Mouse (Mus musculus): ENCODE data around the gene Adck2. TPM values are rescaled to one million over a fixed set of nuclear protein-coding genes. Genes with fewer than 3 reads are reported as not detected.

Gene Adck2
- polyA plus RNA-seq, 1 experiment from 2014 or later: 37.5 TPM

DNA sequence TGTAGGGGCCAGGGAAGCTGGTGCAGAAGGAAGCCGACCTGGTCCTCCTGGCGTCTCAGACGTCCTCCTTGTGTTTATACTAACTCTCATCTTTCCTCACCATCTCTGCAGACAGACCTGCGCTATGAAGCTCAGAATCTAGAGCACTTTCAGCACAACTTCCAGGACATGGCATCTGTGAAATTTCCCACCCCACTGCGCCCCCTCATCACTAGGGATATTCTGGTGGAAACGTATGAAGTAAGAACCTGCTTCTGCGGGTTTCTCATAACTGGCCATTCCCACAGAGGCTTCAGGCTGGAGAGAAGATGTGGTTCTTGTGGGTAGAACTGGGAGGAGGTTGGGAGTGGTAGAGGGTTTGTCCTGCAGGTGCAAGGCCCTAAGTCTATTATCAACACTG, 5.9 kb downstream of the Adck2 start:
- Histone ChIP-seq H3K9me3 (ENCODE audit: control insufficient read depth, low read length) (no peaks in the 10 kb centered on the region), H3K27ac (no peak overlapping the region), H3K36me3 (replicated peaks; ENCODE audit: control insufficient read depth, insufficient read depth) (peaks cover 62% of the 10 kb centered on the region), H3K27me3 (ENCODE audit: control insufficient read depth, insufficient read depth, low read length) (no peaks in the 10 kb centered on the region), H3K9ac (no peak overlapping the region), H3K4me2 (replicated peaks) (no peak overlapping the region), H3K4me3 (replicated peaks; ENCODE audit: low read length) (no peak overlapping the region), H3K4me1 (replicated peaks; ENCODE audit: control insufficient read depth, insufficient read depth, low read length) (peaks cover 7% of the 10 kb centered on the region)
- DNase-seq (ENCODE audit: low spot score): no peak
- WGBS: 92% methylated on average over 7 of the region's 7 CpGs
- ATAC-seq (ENCODE audit: low FRiP score): no peak

DNA sequence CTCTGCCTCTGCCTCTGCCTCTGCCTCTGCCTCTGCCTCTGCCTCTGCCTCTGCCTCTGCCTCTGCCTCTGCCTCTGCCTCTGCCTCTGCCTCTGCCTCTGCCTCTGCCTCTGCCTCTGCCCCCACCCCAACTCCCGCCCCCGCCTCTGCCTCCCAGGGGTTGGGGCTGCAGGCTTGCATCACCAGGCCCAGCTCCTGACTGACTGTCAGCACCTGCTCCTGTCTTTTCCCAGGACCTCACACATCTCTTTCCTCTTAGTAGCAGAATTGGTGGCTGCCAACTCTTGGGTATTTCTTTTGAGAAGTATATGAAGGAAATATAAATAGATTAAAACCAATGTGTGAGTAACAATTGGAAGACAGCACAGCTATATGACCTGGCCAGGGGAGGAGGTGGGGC, 6.9 kb downstream of the Adck2 start:
- Histone ChIP-seq H3K9me3 (ENCODE audit: control insufficient read depth, low read length) (no peaks in the 10 kb centered on the region), H3K27me3 (ENCODE audit: control insufficient read depth, insufficient read depth, low read length) (no peaks in the 10 kb centered on the region), H3K9ac (no peak overlapping the region), H3K27ac (no peak overlapping the region), H3K4me3 (replicated peaks; ENCODE audit: low read length) (no peak overlapping the region), H3K4me2 (replicated peaks) (no peak overlapping the region), H3K36me3 (replicated peaks; ENCODE audit: control insufficient read depth, insufficient read depth) (peaks cover 71% of the 10 kb centered on the region), H3K4me1 (replicated peaks; ENCODE audit: control insufficient read depth, insufficient read depth, low read length) (no peaks in the 10 kb centered on the region)
- WGBS: 85% methylated on average over 2 of the region's 2 CpGs
- DNase-seq (ENCODE audit: low spot score): no peak
- ATAC-seq (ENCODE audit: low FRiP score): no peak

- ATAC-seq (ENCODE audit: low FRiP score) (no peak), DNase-seq (ENCODE audit: low spot score) (no peak)
- no peaks in the 10 kb centered on the region for H3K9me3 ChIP-seq (ENCODE audit: control insufficient read depth, low read length)
- 81% methylated on average over 7 of the region's 7 CpGs for WGBS
- H3K27me3 ChIP-seq (ENCODE audit: control insufficient read depth, insufficient read depth, low read length): no peaks in the 10 kb centered on the region
- no peak overlapping the region for H3K27ac ChIP-seq
- no peaks in the 10 kb centered on the region for H3K4me1 ChIP-seq (replicated peaks; ENCODE audit: control insufficient read depth, insufficient read depth, low read length)
- no peak overlapping the region for H3K4me2 ChIP-seq (replicated peaks)
- H3K36me3 ChIP-seq (replicated peaks; ENCODE audit: control insufficient read depth, insufficient read depth): peaks cover 78% of the 10 kb centered on the region
- no peak overlapping the region for H3K4me3 ChIP-seq (replicated peaks; ENCODE audit: low read length)
- no peak overlapping the region for H3K9ac ChIP-seq
Observed at GRCm38 (mm10) chr6:39581087-39581784, 7.6 kb downstream of the Adck2 start.

DNA sequence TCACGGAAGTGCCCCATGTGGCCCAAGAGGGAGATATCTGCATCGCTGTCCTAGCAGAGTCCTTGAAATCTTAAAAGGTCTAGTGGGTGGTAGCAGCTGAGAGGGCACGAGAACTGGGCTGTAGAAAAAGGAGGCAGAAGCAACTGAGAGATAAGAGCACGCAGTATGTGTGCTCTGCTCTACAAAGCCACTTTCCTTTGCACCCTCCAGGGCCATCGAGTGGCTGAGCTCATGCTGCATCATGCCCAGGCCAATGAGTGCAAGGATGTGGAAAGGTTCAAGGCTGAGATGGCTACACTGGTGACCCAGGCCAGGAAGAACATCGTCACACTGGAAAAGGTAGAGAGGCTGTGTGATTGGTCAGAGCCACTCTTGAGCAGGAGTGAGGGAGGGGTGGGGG, 11.8 kb downstream of the Adck2 start, which contains the start of gene Gm42420:
Gene Gm42420 (plus strand): TSS at position 237 of the 400 bp plus-strand sequence.
- peaks cover 92% of the 10 kb centered on the region for H3K36me3 ChIP-seq (replicated peaks; ENCODE audit: control insufficient read depth, insufficient read depth)
- DNase-seq (ENCODE audit: low spot score): no peak

GRCm38 (mm10) chr6:39591481-39591880, 17.8 kb downstream of the Adck2 start:
- Histone ChIP-seq H3K36me3 (replicated peaks; ENCODE audit: control insufficient read depth, insufficient read depth) (peaks cover 37% of the 10 kb centered on the region), H3K4me3 (replicated peaks; ENCODE audit: low read length) (no peak overlapping the region), H3K4me2 (replicated peaks) (no peak overlapping the region), H3K9me3 (ENCODE audit: control insufficient read depth, low read length) (no peaks in the 10 kb centered on the region), H3K27ac (no peak overlapping the region), H3K9ac (no peak overlapping the region), H3K27me3 (ENCODE audit: control insufficient read depth, insufficient read depth, low read length) (no peaks in the 10 kb centered on the region), H3K4me1 (replicated peaks; ENCODE audit: control insufficient read depth, insufficient read depth, low read length) (peaks cover 16% of the 10 kb centered on the region)
- no peak for ATAC-seq (ENCODE audit: low FRiP score)
- no peak for DNase-seq (ENCODE audit: low spot score)
- 93% methylated on average over 4 of the region's 4 CpGs for WGBS

More for the DNA sequence above, 11.8 kb downstream of the Adck2 start, which contains the start of gene Gm42420:
- ATAC-seq (ENCODE audit: low FRiP score): no peak
- H3K4me1 ChIP-seq (replicated peaks; ENCODE audit: control insufficient read depth, insufficient read depth, low read length): no peaks in the 10 kb centered on the region
- H3K27ac ChIP-seq: no peak within 1 kb of the TSS
- H3K4me3 ChIP-seq (replicated peaks; ENCODE audit: low read length): no peak within 1 kb of the TSS
- H3K4me2 ChIP-seq (replicated peaks): no peak within 1 kb of the TSS
- H3K9ac ChIP-seq: no peak within 1 kb of the TSS
- 94% methylated on average over 6 of the region's 6 CpGs for WGBS
- no peaks in the 10 kb centered on the region for H3K9me3 ChIP-seq (ENCODE audit: control insufficient read depth, low read length)
- no peaks in the 10 kb centered on the region for H3K27me3 ChIP-seq (ENCODE audit: control insufficient read depth, insufficient read depth, low read length)

- peak; percentile 97 for DNase-seq (ENCODE audit: low spot score)
- peak within 1 kb of the TSS; percentile 97 for H3K27ac ChIP-seq
- H3K27me3 ChIP-seq (ENCODE audit: control insufficient read depth, insufficient read depth, low read length): no peaks in the 10 kb centered on the region
- peak within 1 kb of the TSS; percentile 85 for H3K4me3 ChIP-seq (replicated peaks; ENCODE audit: low read length)
- WGBS: under 1% methylated on average over 56 of the region's 56 CpGs
- H3K36me3 ChIP-seq (replicated peaks; ENCODE audit: control insufficient read depth, insufficient read depth): peaks cover 37% of the 10 kb centered on the region
- H3K9me3 ChIP-seq (ENCODE audit: control insufficient read depth, low read length): no peaks in the 10 kb centered on the region
- peak within 1 kb of the TSS; percentile 69 for H3K4me2 ChIP-seq (replicated peaks)
- H3K4me1 ChIP-seq (replicated peaks; ENCODE audit: control insufficient read depth, insufficient read depth, low read length): peaks cover 16% of the 10 kb centered on the region
- H3K9ac ChIP-seq: peak within 1 kb of the TSS; percentile 86
- ATAC-seq (ENCODE audit: low FRiP score): peak; percentile 98
Observed at GRCm38 (mm10) chr6:39592401-39593214, 18.9 kb downstream of the Adck2 start, which contains the start of gene Ndufb2. Gene Ndufb2 (plus strand): TSS chr6:39592574.

DNA sequence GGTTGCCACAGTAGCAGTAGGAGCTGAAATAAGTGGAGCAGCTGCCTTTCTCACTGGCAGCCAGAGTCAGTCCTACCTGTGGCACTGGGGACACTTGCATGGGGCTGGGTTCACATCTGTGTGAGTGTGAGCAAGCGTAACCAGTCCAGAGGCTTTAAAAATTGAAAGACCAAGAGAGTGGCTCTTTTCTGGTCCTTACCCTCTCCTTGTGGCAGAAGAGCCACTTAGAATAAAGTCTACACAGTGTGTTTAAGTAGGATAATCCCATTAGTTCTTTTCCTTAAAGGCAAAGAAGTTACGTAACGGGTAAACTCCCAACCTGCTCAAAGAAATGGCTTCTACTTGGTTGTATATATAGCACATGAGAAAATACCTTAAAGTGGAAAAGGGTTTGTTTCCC, 27.2 kb downstream of the Adck2 start:
- Histone ChIP-seq H3K4me3 (replicated peaks; ENCODE audit: low read length) (no peak overlapping the region), H3K36me3 (replicated peaks; ENCODE audit: control insufficient read depth, insufficient read depth) (peaks cover 72% of the 10 kb centered on the region), H3K9ac (no peak overlapping the region), H3K27me3 (ENCODE audit: control insufficient read depth, insufficient read depth, low read length) (no peaks in the 10 kb centered on the region), H3K27ac (no peak overlapping the region), H3K4me1 (replicated peaks; ENCODE audit: control insufficient read depth, insufficient read depth, low read length) (no peaks in the 10 kb centered on the region), H3K9me3 (ENCODE audit: control insufficient read depth, low read length) (no peaks in the 10 kb centered on the region), H3K4me2 (replicated peaks) (no peak overlapping the region)
- no peak for ATAC-seq (ENCODE audit: low FRiP score)
- WGBS: 98% methylated on average over 3 of the region's 3 CpGs
- DNase-seq (ENCODE audit: low spot score): no peak

DNA sequence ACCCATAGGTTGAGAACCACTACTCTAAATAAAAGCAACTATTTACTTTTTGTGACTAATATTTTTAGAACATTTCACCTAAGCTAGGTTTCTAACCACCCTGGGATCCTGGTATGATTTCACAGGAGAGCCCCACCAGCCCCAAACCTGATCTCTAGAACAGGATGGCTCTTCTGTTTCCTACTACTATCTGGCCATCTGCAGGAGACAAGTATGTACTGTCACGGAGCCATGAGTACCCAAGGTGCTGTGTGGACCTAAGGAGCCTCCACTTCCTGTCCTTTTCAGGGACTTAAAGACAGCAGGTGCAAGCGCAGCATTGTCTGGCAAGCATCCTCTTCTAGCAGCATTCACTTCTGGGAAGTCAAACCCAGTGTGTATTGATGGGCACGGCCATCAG, 28.2 kb downstream of the Adck2 start:
- DNase-seq (ENCODE audit: low spot score) (no peak), ATAC-seq (ENCODE audit: low FRiP score) (no peak)
- WGBS: 89% methylated on average over 3 of the region's 3 CpGs
- no peak overlapping the region for H3K4me3 ChIP-seq (replicated peaks; ENCODE audit: low read length)
- no peak overlapping the region for H3K9ac ChIP-seq
- peaks cover 70% of the 10 kb centered on the region for H3K36me3 ChIP-seq (replicated peaks; ENCODE audit: control insufficient read depth, insufficient read depth)
- no peak overlapping the region for H3K27ac ChIP-seq
- H3K4me1 ChIP-seq (replicated peaks; ENCODE audit: control insufficient read depth, insufficient read depth, low read length): no peaks in the 10 kb centered on the region
- H3K27me3 ChIP-seq (ENCODE audit: control insufficient read depth, insufficient read depth, low read length): no peaks in the 10 kb centered on the region
- H3K4me2 ChIP-seq (replicated peaks): no peak overlapping the region
- no peaks in the 10 kb centered on the region for H3K9me3 ChIP-seq (ENCODE audit: control insufficient read depth, low read length)

DNA sequence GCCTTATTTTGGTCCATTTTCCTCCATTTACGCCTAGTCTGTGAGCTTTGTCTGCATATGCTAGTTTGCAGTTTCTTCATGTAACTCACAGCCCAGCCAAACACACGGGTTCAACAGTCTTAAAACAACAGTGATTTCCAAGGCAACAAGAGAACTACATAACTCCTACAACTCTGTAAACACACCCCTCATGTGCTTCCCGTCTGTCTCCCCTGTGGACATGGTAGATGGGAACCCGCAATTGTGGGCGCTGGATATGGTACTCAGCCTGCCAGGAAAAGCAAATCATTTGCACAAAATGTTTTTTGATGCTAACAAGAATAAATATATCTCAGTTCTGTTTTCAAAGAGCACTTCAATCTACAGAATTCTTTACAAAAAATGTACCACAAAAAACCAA, 30.9 kb downstream of the Adck2 start:
- peaks cover 60% of the 10 kb centered on the region for H3K36me3 ChIP-seq (replicated peaks; ENCODE audit: control insufficient read depth, insufficient read depth)
- H3K4me2 ChIP-seq (replicated peaks): no peak overlapping the region
- no peak for DNase-seq (ENCODE audit: low spot score)
- H3K27ac ChIP-seq: no peak overlapping the region
- H3K9me3 ChIP-seq (ENCODE audit: control insufficient read depth, low read length): no peaks in the 10 kb centered on the region
- H3K4me1 ChIP-seq (replicated peaks; ENCODE audit: control insufficient read depth, insufficient read depth, low read length): no peaks in the 10 kb centered on the region
- H3K27me3 ChIP-seq (ENCODE audit: control insufficient read depth, insufficient read depth, low read length): no peaks in the 10 kb centered on the region
- WGBS: 90% methylated on average over 5 of the region's 5 CpGs
- H3K9ac ChIP-seq: no peak overlapping the region
- ATAC-seq (ENCODE audit: low FRiP score): no peak
- H3K4me3 ChIP-seq (replicated peaks; ENCODE audit: low read length): no peak overlapping the region

All from hindbrain, embryonic 14.5 days (tissue).